Mouse (Mus musculus) heart, postnatal 0 days (tissue): ENCODE data around the gene Usp47.

Source experiments
- CTCF ChIP-seq: IDR thresholded peaks from 2 replicates; pipeline ENCODE4 v1.5.1; 2016; ENCODE audit warnings: antibody characterized with exemption, control low read depth, low read depth
- EP300 ChIP-seq: IDR thresholded peaks from 2 replicates; pipeline ENCODE4 v1.6.1; 2016; ENCODE audit warnings: antibody characterized with exemption, low read depth

GRCm38 (mm10) chr7:111976401-111976800 is 46.9 kb upstream of the Usp47 start:
- TF ChIP-seq CTCF (no peak), EP300 (no peak)
